Mouse (Mus musculus) E14TG2a.4 (cell line): Measurements from ENCODE around the gene F10.

ENCODE experiments used
- H3K27me3 ChIP-seq: 2 replicates; pipeline ENCODE4 v1.6.1; 2014; ENCODE audit warnings: low read length, control low read depth; ENCODE audit not compliant: insufficient read depth
- H3K36me3 ChIP-seq: 2 replicates; pipeline ENCODE4 v1.6.1; 2014; ENCODE audit warnings: low read length, control low read depth; ENCODE audit not compliant: insufficient read depth
- H3K4me1 ChIP-seq: replicated peaks from 2 replicates; pipeline ENCODE4 v1.6.1; 2014; ENCODE audit warnings: low read depth, low read length, control low read depth
- H3K4me3 ChIP-seq: replicated peaks from 2 replicates; pipeline ENCODE4 v1.5.1; 2014; ENCODE audit warnings: mild to moderate bottlenecking, low read length
- H3K9me3 ChIP-seq: 2 replicates; pipeline ENCODE4 v1.6.1; 2014; ENCODE audit warnings: low read length, control low read depth
- CTCF ChIP-seq: conservative IDR thresholded peaks from 2 replicates; pipeline ENCODE4 v1.5.1; 2014; ENCODE audit warnings: low read length
- NANOG ChIP-seq: IDR thresholded peaks from 2 replicates; pipeline ENCODE4 v1.6.1; 2014; ENCODE audit warnings: borderline replicate concordance, low read length, mixed read lengths
- POU5F1 ChIP-seq: IDR thresholded peaks from 2 replicates; pipeline ENCODE4 v1.6.1; 2014; ENCODE audit warnings: low read length, borderline replicate concordance

Gene F10

DNA sequence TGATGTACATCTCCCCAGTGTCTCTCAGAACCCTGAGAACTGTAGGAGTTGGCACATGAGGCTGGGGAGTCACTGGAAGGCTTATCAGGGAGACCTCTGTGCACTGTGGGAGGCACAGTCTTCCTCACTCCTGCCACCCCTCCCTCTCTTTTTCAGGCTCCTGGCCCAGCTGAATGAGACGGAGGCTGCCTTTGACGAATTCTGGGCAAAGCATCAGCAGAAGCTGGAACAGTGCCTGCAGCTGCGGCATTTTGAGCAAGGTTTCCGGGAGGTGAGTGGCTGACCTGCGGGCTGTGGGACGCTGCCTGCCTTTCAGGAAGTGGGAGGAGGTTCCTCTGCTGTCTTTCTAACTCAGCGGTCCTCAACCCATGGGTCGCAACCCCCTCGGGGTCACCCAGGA, 37.3 kb upstream of the F10 start:
- peaks cover 21% of the 10 kb centered on the region; the same call in 1 of the 2 replicates for H3K4me1 ChIP-seq
- no peak overlapping the region for H3K4me3 ChIP-seq
- no peak for TF ChIP-seq POU5F1
- no peak for TF ChIP-seq NANOG
- no peak for TF ChIP-seq CTCF
- no peaks in the 10 kb centered on the region for H3K9me3 ChIP-seq
- H3K27me3 ChIP-seq = no peaks in the 10 kb centered on the region
- H3K36me3 ChIP-seq = peaks cover 68% of the 10 kb centered on the region

DNA sequence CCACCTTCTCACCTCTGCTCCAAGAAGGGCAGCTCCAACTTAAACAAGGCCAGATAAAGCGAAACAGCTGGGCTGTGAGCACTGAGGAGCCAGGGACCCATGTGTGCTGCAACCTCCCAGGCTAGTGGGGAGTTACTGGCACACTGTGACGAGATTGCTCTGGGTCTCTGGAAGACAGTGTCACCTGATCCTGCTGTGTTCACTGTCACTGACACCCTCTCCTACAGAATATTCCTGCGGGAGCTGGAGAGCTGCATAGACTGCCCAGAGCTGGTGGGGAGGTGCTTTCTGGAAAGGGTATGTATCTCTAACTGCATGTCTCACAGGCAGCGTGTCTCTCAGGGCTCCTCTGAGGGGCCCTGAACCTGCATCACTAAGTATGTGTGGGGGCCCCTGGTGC, 29.6 kb upstream of the F10 start:
- TF ChIP-seq NANOG (no peak), POU5F1 (no peak), CTCF (no peak)
- H3K36me3 ChIP-seq = peaks cover 87% of the 10 kb centered on the region
- H3K27me3 ChIP-seq = no peaks in the 10 kb centered on the region
- no peaks in the 10 kb centered on the region for H3K9me3 ChIP-seq
- no peak overlapping the region for H3K4me3 ChIP-seq
- peaks cover 10% of the 10 kb centered on the region; the same call in 1 of the 2 replicates for H3K4me1 ChIP-seq

DNA sequence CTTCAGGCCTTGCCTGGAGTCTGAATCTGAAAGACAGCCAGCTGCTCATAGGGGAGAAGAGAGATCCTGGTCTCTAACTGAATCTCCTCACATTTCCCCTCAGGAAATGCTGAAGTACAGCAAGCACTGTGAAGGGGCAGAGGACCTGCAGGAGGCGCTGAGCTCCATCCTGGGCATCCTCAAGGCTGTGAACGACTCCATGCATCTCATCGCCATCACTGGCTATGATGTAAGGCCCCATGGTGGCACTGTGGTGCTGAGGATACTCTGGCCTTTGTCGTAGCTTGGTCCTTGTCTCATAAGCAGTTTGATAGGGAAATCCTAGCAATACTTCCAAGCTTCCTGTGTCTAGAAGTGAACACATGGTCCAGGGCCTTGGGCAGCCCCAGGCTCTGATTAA, 26.8 kb upstream of the F10 start:
- H3K27me3 ChIP-seq = no peaks in the 10 kb centered on the region
- no peaks in the 10 kb centered on the region for H3K9me3 ChIP-seq
- H3K4me1 ChIP-seq = no peaks in the 10 kb centered on the region
- H3K36me3 ChIP-seq = peaks cover 82% of the 10 kb centered on the region
- no peak for TF ChIP-seq POU5F1
- TF ChIP-seq NANOG = no peak
- TF ChIP-seq CTCF = no peak
- H3K4me3 ChIP-seq = no peak overlapping the region

DNA sequence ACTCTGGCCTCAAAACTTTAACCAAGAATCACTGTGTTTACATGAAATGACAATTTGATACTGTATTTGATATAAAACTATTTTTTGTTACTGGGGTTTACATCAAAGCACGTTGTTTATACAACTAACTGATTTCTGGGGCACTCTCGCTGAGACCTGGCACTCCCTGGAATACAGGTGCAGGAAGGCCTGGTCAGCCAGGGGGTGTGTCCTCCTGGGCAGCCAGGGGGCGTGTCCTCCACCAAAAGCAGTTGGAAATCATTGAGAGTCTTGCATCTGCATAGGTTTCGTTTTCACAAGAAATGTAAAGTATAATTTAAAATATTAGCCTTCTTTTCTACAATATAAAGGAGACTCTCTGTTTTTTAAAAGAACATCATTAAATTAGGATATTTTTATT, 17.5 kb upstream of the F10 start:
- Histone ChIP-seq H3K9me3 (no peaks in the 10 kb centered on the region), H3K27me3 (no peaks in the 10 kb centered on the region), H3K4me1 (no peaks in the 10 kb centered on the region), H3K4me3 (no peak overlapping the region), H3K36me3 (peaks cover 40% of the 10 kb centered on the region)
- TF ChIP-seq POU5F1 = no peak
- no peak for TF ChIP-seq CTCF
- no peak for TF ChIP-seq NANOG

DNA sequence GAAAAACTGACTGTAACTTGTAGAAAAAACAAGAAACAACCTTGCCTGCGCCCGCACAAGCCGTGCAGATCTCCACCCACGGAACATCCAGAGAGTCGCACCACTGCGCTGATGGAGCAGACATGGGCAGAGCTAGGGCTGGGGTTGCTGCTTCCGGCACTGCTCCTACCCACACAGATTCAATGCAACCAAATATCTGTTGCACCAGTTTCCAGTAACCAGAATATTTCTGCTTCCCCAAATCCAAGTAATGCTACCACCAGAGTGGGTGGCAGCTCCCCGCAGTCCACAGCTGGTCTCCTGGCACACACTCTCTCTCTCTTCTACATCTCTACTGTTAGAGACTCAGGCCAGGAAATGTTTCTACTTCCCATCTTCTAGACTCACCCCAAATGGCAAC, 15.3 kb upstream of the F10 start:
- H3K27me3 ChIP-seq = no peaks in the 10 kb centered on the region
- H3K4me3 ChIP-seq = no peak overlapping the region
- TF ChIP-seq CTCF = no peak
- TF ChIP-seq NANOG = no peak
- no peak for TF ChIP-seq POU5F1
- no peaks in the 10 kb centered on the region for H3K9me3 ChIP-seq
- peaks cover 28% of the 10 kb centered on the region for H3K36me3 ChIP-seq
- no peaks in the 10 kb centered on the region for H3K4me1 ChIP-seq

DNA sequence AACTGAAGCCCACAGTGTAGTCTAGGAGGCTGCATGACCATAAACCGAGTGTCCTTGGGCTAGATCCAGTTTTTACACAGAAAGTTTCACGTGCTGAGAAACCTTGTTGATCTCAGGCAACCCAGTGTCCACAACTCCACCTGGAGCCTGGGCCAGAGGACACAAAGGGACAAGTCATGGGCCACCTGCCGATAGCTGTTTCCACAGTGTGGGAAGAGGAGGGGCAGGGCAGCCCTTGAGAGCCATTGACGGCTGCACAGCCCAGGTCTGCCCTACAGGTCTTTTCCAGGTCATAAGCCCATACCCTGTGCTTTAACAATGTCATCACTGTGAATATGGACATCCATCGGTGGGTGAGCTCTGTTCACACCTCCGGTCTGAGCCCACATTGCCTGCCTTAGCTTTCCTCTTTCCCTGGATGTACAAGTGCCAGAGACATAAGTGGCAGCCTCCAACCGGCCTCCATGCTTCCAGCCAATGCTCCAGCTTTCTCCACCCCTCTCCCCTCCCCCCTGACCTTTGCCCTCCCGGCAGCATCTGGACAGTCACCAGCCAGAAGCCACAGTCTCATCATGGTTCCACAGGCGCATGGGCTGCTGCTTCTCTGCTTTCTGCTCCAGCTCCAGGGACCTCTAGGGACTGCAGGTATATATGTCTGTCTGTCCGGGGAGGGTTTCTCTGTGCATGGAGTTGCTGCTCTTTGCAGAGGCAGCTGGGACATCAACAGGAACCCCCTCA, 11.5 kb upstream of the F10 start, which contains the start of gene F7:
TSS of gene F7 (plus strand) at position 548 of the 738 bp plus-strand sequence.
- H3K27me3 ChIP-seq = no peaks in the 10 kb centered on the region
- H3K4me1 ChIP-seq = no peaks in the 10 kb centered on the region
- no peak within 1 kb of the TSS for H3K4me3 ChIP-seq
- H3K9me3 ChIP-seq = no peaks in the 10 kb centered on the region
- H3K36me3 ChIP-seq = 0 out of 2 replicates have a peak, but pooled peaks cover under 1% of the 10 kb centered on the region
- TF ChIP-seq NANOG = no peak
- TF ChIP-seq CTCF = no peak
- TF ChIP-seq POU5F1 = no peak

DNA sequence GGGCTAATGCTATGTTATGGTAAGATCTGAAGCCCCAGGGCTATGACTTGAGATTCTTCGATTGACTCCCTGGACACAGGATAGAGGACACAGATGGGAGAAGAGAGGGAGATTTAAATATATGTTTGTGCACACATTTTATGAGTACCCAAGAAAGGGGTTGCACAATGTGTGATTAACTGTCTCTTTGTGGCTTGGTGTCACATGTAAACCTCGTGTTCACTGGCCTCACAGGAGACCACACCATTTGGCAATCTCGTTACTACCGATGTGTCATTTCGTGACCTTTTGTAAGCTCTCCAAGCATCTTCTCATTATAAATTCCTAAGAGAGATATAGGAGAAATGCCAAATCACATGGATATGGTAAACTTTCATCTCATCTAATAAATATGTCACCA, 9.5 kb upstream of the F10 start:
- Histone ChIP-seq H3K9me3 (no peaks in the 10 kb centered on the region), H3K36me3 (no peaks in the 10 kb centered on the region), H3K4me1 (no peaks in the 10 kb centered on the region), H3K4me3 (no peak overlapping the region), H3K27me3 (no peaks in the 10 kb centered on the region)
- no peak for TF ChIP-seq CTCF
- no peak for TF ChIP-seq NANOG
- no peak for TF ChIP-seq POU5F1

DNA sequence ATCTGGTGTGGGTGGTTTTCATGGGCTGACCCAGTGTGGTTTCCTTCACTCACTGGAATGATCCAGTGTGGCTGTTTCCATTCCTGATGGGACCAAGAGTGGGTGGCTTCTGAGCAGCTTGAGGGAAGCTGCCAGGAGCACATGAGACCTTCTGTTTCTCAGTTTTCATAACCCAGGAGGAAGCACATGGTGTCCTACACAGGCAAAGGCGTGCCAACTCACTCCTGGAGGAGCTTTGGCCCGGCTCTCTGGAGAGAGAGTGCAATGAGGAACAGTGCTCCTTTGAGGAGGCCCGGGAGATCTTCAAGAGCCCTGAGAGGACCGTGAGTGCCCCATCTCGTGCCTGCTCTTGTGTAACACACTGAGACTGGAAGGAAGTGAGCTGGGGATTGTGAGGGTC, 8.6 kb upstream of the F10 start:
- Histone ChIP-seq H3K9me3 (no peaks in the 10 kb centered on the region), H3K4me1 (0 out of 2 replicates have a peak, but pooled peaks cover 5% of the 10 kb centered on the region), H3K4me3 (no peak overlapping the region), H3K36me3 (no peaks in the 10 kb centered on the region), H3K27me3 (no peaks in the 10 kb centered on the region)
- TF ChIP-seq NANOG (no peak), POU5F1 (no peak), CTCF (no peak)
